Mouse (Mus musculus) CH12.LX (cell line): ENCODE measurements around the gene Agap1. TPM values are rescaled to one million over a fixed set of nuclear protein-coding genes. Genes with fewer than 3 reads are reported as not detected.

Experiments used
- DNase-seq: peaks from one replicate; pipeline ENCODE4 v3.0.0-alpha.2; 2013; ENCODE audit errors: extremely low read depth
- H3K27ac ChIP-seq: 2 replicates; pipeline ENCODE4 v1.5.1; 2012; ENCODE audit warnings: low read depth, mild to moderate bottlenecking, control low read depth, moderate library complexity; ENCODE audit not compliant: insufficient read depth
- H3K27me3 ChIP-seq: replicated peaks from 2 replicates; pipeline ENCODE3; 2012; ENCODE audit warnings: inconsistent platforms
- H3K36me3 ChIP-seq, 2 experiments: replicated peaks in 1 of 2; 2 replicates each; pipeline versions ENCODE3 to v1.6.1; 2012; ENCODE audit warnings: inconsistent platforms in 1 of 2, low read length in 1 of 2, mild to moderate bottlenecking in 1 of 2, mixed read lengths in 1 of 2, moderate library complexity in 1 of 2; ENCODE audit not compliant: control insufficient read depth in 1 of 2, insufficient read depth in 1 of 2
- H3K4me1 ChIP-seq, 2 experiments: 2 replicates each; pipeline ENCODE4 v1.6.1; 2012; ENCODE audit warnings: inconsistent platforms in 1 of 2, moderate library complexity in 1 of 2; ENCODE audit not compliant: insufficient read depth in 2 of 2, control insufficient read depth in 1 of 2
- H3K4me2 ChIP-seq: 2 replicates; pipeline ENCODE4 v1.6.1; 2012; ENCODE audit warnings: low read depth, mild to moderate bottlenecking, control low read depth; ENCODE audit not compliant: poor library complexity, insufficient read depth, severe bottlenecking
- H3K4me3 ChIP-seq, 3 experiments: fragments of 150-350 bp in 1 of 3; sonication (generic) in 1 of 3; replicated peaks in 1 of 3; 2 replicates each; pipeline versions ENCODE3 to v1.5.1; 2011 to 2012; ENCODE audit warnings: low read depth in 2 of 3, low read length in 2 of 3, mild to moderate bottlenecking in 2 of 3, moderate library complexity in 2 of 3, control low read depth in 1 of 3, improper control_type of control experiment in 1 of 3, inconsistent platforms in 1 of 3, mixed read lengths in 1 of 3; ENCODE audit not compliant: poor library complexity in 1 of 3
- H3K79me2 ChIP-seq: replicated peaks from 2 replicates; pipeline ENCODE4 v1.6.1; 2012; ENCODE audit warnings: mild to moderate bottlenecking, moderate library complexity; ENCODE audit not compliant: control insufficient read depth, poor library complexity, insufficient read depth, severe bottlenecking; ENCODE audit errors: extremely low read depth
- H3K9ac ChIP-seq: 2 replicates; pipeline ENCODE4 v1.6.1; 2012; ENCODE audit warnings: low read depth, mild to moderate bottlenecking, control low read depth, moderate library complexity; ENCODE audit not compliant: insufficient read depth
- H3K9me3 ChIP-seq: replicated peaks from 2 replicates; pipeline ENCODE3; 2012; ENCODE audit warnings: low read length, inconsistent platforms, mixed read lengths
- BHLHE40 ChIP-seq: IDR thresholded peaks from 2 replicates; pipeline ENCODE4 v1.6.1; 2011; ENCODE audit warnings: mild to moderate bottlenecking, low read depth, low read length, improper control_type of control experiment
- CHD1 ChIP-seq: IDR thresholded peaks from 2 replicates; pipeline ENCODE4 v1.6.1; 2012; ENCODE audit warnings: low read depth, low read length, improper control_type of control experiment, inconsistent platforms
- CHD2 ChIP-seq: IDR thresholded peaks from 2 replicates; pipeline ENCODE4 v1.6.1; 2011; ENCODE audit warnings: low read length, improper control_type of control experiment
- CTCF ChIP-seq, 2 experiments: IDR thresholded peaks in 1 of 2; conservative IDR thresholded peaks in 1 of 2; 2 replicates each; pipeline ENCODE4 v1.5.1; 2011 to 2012; ENCODE audit warnings: low read depth in 2 of 2, low read length in 2 of 2, improper control_type of control experiment in 1 of 2, inconsistent platforms in 1 of 2, mild to moderate bottlenecking in 1 of 2, moderate library complexity in 1 of 2
- HCFC1 ChIP-seq: IDR thresholded peaks from 2 replicates; pipeline ENCODE4 v1.6.1; 2012; ENCODE audit warnings: low read depth, mild to moderate bottlenecking, inconsistent platforms, low read length, improper control_type of control experiment
- IRF4 ChIP-seq: IDR thresholded peaks from 2 replicates; pipeline ENCODE4 v1.6.1; 2014; ENCODE audit warnings: low read depth, mild to moderate bottlenecking, inconsistent platforms, low read length, improper control_type of control experiment
- MAFK ChIP-seq: IDR thresholded peaks from 2 replicates; pipeline ENCODE4 v1.6.1; 2011; ENCODE audit warnings: low read length, improper control_type of control experiment; ENCODE audit not compliant: insufficient replicate concordance
- MAZ ChIP-seq: IDR thresholded peaks from 2 replicates; pipeline ENCODE4 v1.6.1; 2012; ENCODE audit warnings: low read depth, mild to moderate bottlenecking, inconsistent platforms, low read length, improper control_type of control experiment, moderate library complexity
- MXI1 ChIP-seq: IDR thresholded peaks from 2 replicates; pipeline ENCODE4 v1.6.1; 2011; ENCODE audit warnings: mild to moderate bottlenecking, low read depth, low read length, improper control_type of control experiment
- NRF1 ChIP-seq: IDR thresholded peaks from 2 replicates; pipeline ENCODE4 v1.6.1; 2014; ENCODE audit warnings: low read depth, mild to moderate bottlenecking, inconsistent platforms, low read length, improper control_type of control experiment, moderate library complexity
- POLR2A ChIP-seq: IDR thresholded peaks from 2 replicates; pipeline ENCODE4 v1.6.1; 2011; ENCODE audit warnings: low read depth, mild to moderate bottlenecking, improper control_type of control experiment, low read length
- POLR2AphosphoS2 ChIP-seq: IDR thresholded peaks from 2 replicates; pipeline ENCODE4 v1.6.1; 2011; ENCODE audit warnings: low read depth, low read length, improper control_type of control experiment
- RAD21 ChIP-seq: IDR thresholded peaks from 2 replicates; pipeline ENCODE4 v1.6.1; 2011; ENCODE audit warnings: low read depth, mild to moderate bottlenecking, low read length, improper control_type of control experiment, moderate library complexity
- RCOR1 ChIP-seq: conservative IDR thresholded peaks from 2 replicates; pipeline ENCODE4 v1.6.1; 2012; ENCODE audit warnings: low read depth, mild to moderate bottlenecking, inconsistent platforms, low read length, improper control_type of control experiment
- SIN3A ChIP-seq: IDR thresholded peaks from 2 replicates; pipeline ENCODE4 v1.6.1; 2012; ENCODE audit warnings: low read length, improper control_type of control experiment, inconsistent platforms
- SMC3 ChIP-seq: IDR thresholded peaks from 2 replicates; pipeline ENCODE4 v1.6.1; 2011; ENCODE audit warnings: low read depth, low read length, improper control_type of control experiment
- TBP ChIP-seq: conservative IDR thresholded peaks from 2 replicates; pipeline ENCODE4 v1.6.1; 2011; ENCODE audit warnings: low read depth, low read length, improper control_type of control experiment
- TCF12 ChIP-seq: IDR thresholded peaks from 2 replicates; pipeline ENCODE4 v1.6.1; 2014; ENCODE audit warnings: low read depth, mild to moderate bottlenecking, inconsistent platforms, low read length, improper control_type of control experiment
- USF2 ChIP-seq: conservative IDR thresholded peaks from 2 replicates; pipeline ENCODE4 v1.6.1; 2011; ENCODE audit warnings: low read depth, low read length, improper control_type of control experiment
- ZKSCAN1 ChIP-seq: IDR thresholded peaks from 2 replicates; pipeline ENCODE4 v1.6.1; 2012; ENCODE audit warnings: low read depth, inconsistent platforms, low read length, improper control_type of control experiment, borderline replicate concordance
- ZNF384 ChIP-seq: IDR thresholded peaks from 2 replicates; pipeline ENCODE4 v1.6.1; 2012; ENCODE audit warnings: low read depth, low read length, improper control_type of control experiment, inconsistent platforms
- dilution Hi-C: fragments of 300-500 bp; cut with MboI; formaldehyde crosslinking; loops from 2 replicates; pipeline ENCODE4 v1.14.3; 2020; ENCODE audit warnings: low sequenced_read_pairs; ENCODE audit not compliant: extremely low pct_unique_long_range_greater_than_20kb, extremely low pct_ligation_motif_present
- in situ Hi-C: fragments of 300-500 bp; cut with MboI; formaldehyde crosslinking; loops from 3 replicates; pipeline ENCODE4 v1.14.3; 2019; ENCODE audit warnings: low sequenced_read_pairs, low pct_ligation_motif_present, low pct_unique_long_range_greater_than_20kb, mixed read lengths
- polyA plus RNA-seq: library from polyadenylated mRNA; unstranded; fragments of >175 nt; gene quantifications from 2 replicates; pipeline ENCODE4 v1.2.1, GENCODE M21; 2012; ENCODE audit warnings: low read depth; ENCODE audit not compliant: insufficient read length
- total RNA-seq, 2 experiments: library from RNA; depleted of rRNA; stranded (reverse); fragments of 300-350 nt in 1 of 2; fragments of >200 nt in 1 of 2; gene quantifications; 2 replicates each; pipeline ENCODE4 v1.2.3; 2012 to 2014

Agap1 gene
- total and polyA plus RNA-seq, 3 experiments = not detected

- TF ChIP-seq ZNF384 (no peak), CTCF (conservative IDR thresholded peaks at IDR 0.05 in 1 of 2, IDR thresholded peaks at IDR 0.05 in 1 of 2; ENCODE audit: low read depth in 2 of 2, low read length in 2 of 2) (no peak), RAD21 (no peak), CHD1 (no peak), HCFC1 (no peak)
- Histone ChIP-seq H3K9me3 (peaks cover 95% of the 10 kb centered on the region), H3K36me3 (no peaks in the 10 kb centered on the region), H3K4me3 (no peak overlapping the region), H3K27ac (no peak overlapping the region), H3K27me3 (no peaks in the 10 kb centered on the region), H3K4me1 (no peaks in the 10 kb centered on the region), H3K79me2 (no peaks in the 10 kb centered on the region), H3K9ac (no peak overlapping the region), H3K4me2 (no peak overlapping the region)
- no peak for DNase-seq
- dilution Hi-C loops = no loop called here
- in situ Hi-C loops = no loop called here
These were observed 242.6 kb downstream of the Agap1 start for GRCm38 (mm10) chr1:89697241-89697640.

DNA sequence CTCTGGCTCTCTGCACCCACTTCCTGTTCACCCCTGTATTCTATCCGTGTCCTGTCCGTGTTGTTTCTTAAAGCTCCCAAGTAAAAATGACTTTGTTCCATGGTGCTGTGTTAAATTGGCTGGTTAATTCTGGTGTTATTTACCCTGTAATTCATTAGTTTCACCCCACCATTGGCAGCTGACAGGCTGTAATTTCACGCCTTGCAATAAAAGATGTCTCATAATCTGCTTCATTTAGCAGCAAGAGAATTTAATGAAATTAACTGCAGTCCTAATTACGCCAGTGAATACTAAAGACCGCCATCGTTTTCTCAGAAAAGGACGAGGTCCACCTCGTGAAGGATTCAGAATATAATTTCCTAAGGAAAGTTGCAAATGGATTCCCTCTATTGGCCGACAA lies 245.6 kb downstream of the Agap1 start:
- dilution Hi-C loops = no loop called here

GRCm38 (mm10) chr1:89701162-89701730 lies 246.6 kb downstream of the Agap1 start:
- in situ Hi-C loops = no loop called here
- no peaks in the 10 kb centered on the region for H3K4me1 ChIP-seq
- H3K36me3 ChIP-seq = no peaks in the 10 kb centered on the region
- DNase-seq = no peak
- no peak overlapping the region for H3K9ac ChIP-seq
- peaks cover 94% of the 10 kb centered on the region for H3K9me3 ChIP-seq
- no peak overlapping the region for H3K27ac ChIP-seq
- H3K27me3 ChIP-seq = no peaks in the 10 kb centered on the region
- no peaks in the 10 kb centered on the region for H3K79me2 ChIP-seq
- TF ChIP-seq NRF1 = no peak
- TF ChIP-seq MAZ = no peak
- no peak for TF ChIP-seq POLR2A
- no peak for TF ChIP-seq TBP
- TF ChIP-seq RCOR1 = no peak
- TF ChIP-seq, all 38 proteins: peak for 0
- dilution Hi-C loops = no loop called here
- H3K4me2 ChIP-seq = no peak overlapping the region
- H3K4me3 ChIP-seq = no peak overlapping the region

More for the DNA sequence above, 245.6 kb downstream of the Agap1 start:
- Histone ChIP-seq H3K4me3 (no peak overlapping the region), H3K79me2 (no peaks in the 10 kb centered on the region), H3K4me2 (no peak overlapping the region), H3K9ac (no peak overlapping the region), H3K9me3 (peaks cover 94% of the 10 kb centered on the region), H3K27me3 (no peaks in the 10 kb centered on the region), H3K36me3 (no peaks in the 10 kb centered on the region), H3K27ac (no peak overlapping the region), H3K4me1 (no peaks in the 10 kb centered on the region)
- in situ Hi-C loops = no loop called here
- no peak for DNase-seq
- TF ChIP-seq ZKSCAN1 = no peak
- TF ChIP-seq MXI1 = no peak
- no peak for TF ChIP-seq RCOR1
- TF ChIP-seq TBP = no peak
- TF ChIP-seq TCF12 = no peak
- no peak for TF ChIP-seq SMC3
- TF ChIP-seq HCFC1 = no peak
- TF ChIP-seq SIN3A = no peak
- no peak for TF ChIP-seq POLR2AphosphoS2
- no peak for TF ChIP-seq BHLHE40
- TF ChIP-seq CHD2 = no peak
- TF ChIP-seq MAZ = no peak
- no peak for TF ChIP-seq USF2
- no peak for TF ChIP-seq MAFK
- TF ChIP-seq NRF1 = no peak
- no peak for TF ChIP-seq IRF4
